Mouse (Mus musculus) hindbrain, embryonic 14.5 days (tissue): Measurements from ENCODE around the gene Flnb. TPM values are rescaled to one million over a fixed set of nuclear protein-coding genes. Genes with fewer than 3 reads are reported as not detected.

ENCODE experiments used
- ATAC-seq: fragments of 200-750 bp; cut with Nextera tagmentation; 2 replicates; pipeline ENCODE4 v1.8.0; 2017; ENCODE audit warnings: moderate number of reproducible peaks, mild to moderate bottlenecking, moderate TSS enrichment, moderate library complexity; ENCODE audit not compliant: low FRiP score
- DNase-seq: peaks from one replicate; pipeline ENCODE4 v3.0.0-alpha.2; 2015; ENCODE audit warnings: low spot score
- H3K27ac ChIP-seq: fragments of 300-500 bp; sonication (generic); 2 replicates; pipeline ENCODE4 v1.5.1; 2014; ENCODE audit warnings: mild to moderate bottlenecking, moderate library complexity
- H3K27me3 ChIP-seq: fragments of 300-500 bp; sonication (generic); 2 replicates; pipeline ENCODE4 v1.6.1; 2014; ENCODE audit warnings: mild to moderate bottlenecking, low read length, mixed read lengths; ENCODE audit not compliant: control insufficient read depth, insufficient read depth
- H3K36me3 ChIP-seq: fragments of 300-500 bp; sonication (generic); replicated peaks from 2 replicates; pipeline ENCODE4 v1.6.1; 2014; ENCODE audit not compliant: control insufficient read depth, insufficient read depth
- H3K4me1 ChIP-seq: fragments of 300-500 bp; sonication (generic); replicated peaks from 2 replicates; pipeline ENCODE4 v1.6.1; 2014; ENCODE audit warnings: antibody characterized with exemption, low read length, mixed read lengths; ENCODE audit not compliant: control insufficient read depth, insufficient read depth
- H3K4me2 ChIP-seq: fragments of 300-500 bp; sonication (generic); replicated peaks from 2 replicates; pipeline ENCODE4 v1.6.1; 2014; ENCODE audit warnings: mild to moderate bottlenecking, moderate library complexity
- H3K4me3 ChIP-seq: fragments of 300-500 bp; sonication (generic); replicated peaks from 2 replicates; pipeline ENCODE4 v1.5.1; 2014; ENCODE audit warnings: mild to moderate bottlenecking, low read length
- H3K9ac ChIP-seq: fragments of 300-500 bp; sonication (generic); 2 replicates; pipeline ENCODE4 v1.6.1; 2014
- H3K9me3 ChIP-seq: fragments of 300-500 bp; sonication (generic); 2 replicates; pipeline ENCODE4 v1.6.1; 2016; ENCODE audit warnings: low read length; ENCODE audit not compliant: control insufficient read depth
- WGBS: fragments of 180-500 bp; shearing (Covaris S2); extraction: QIAGEN DNeasy Blood & Tissue Kit; methylation state at CpG from one replicate; pipeline ENCODE4 v1.1.7; 2014; 5-methylcytosine and 5-hydroxymethylcytosine counted together
- polyA plus RNA-seq: library from polyadenylated mRNA; unstranded; fragments of >200 nt; fragmentation: Nextera tagmentation; extraction: Ambion mirVana; gene quantifications from 2 replicates; pipeline ENCODE4 v1.2.1, GENCODE M21; 2014

The Flnb gene
- polyA plus RNA-seq, 1 experiment from 2014 or later: 9.0 TPM

DNA sequence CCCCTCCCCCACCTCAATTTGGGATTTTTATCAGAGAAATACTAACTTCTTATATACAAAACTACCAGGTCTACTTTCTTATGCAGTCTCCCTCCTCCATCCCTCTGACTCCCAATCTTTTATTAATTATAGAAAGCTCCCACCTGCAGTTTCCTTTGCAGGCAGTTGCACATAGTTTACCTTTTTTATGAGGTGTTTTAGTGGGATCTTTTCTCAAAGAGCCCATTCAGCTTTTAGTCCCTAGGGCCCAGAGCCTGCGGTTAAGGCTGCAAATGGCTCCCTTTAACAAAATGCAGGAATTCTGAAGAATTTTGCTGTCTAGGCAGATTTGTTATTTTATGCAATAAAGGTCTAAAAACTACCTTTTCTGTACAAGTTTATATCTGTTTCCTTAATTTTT is 78.9 kb downstream of the Flnb start:
- peaks cover 65% of the 10 kb centered on the region for H3K36me3 ChIP-seq
- DNase-seq: no peak
- H3K27ac ChIP-seq: no peak overlapping the region

DNA sequence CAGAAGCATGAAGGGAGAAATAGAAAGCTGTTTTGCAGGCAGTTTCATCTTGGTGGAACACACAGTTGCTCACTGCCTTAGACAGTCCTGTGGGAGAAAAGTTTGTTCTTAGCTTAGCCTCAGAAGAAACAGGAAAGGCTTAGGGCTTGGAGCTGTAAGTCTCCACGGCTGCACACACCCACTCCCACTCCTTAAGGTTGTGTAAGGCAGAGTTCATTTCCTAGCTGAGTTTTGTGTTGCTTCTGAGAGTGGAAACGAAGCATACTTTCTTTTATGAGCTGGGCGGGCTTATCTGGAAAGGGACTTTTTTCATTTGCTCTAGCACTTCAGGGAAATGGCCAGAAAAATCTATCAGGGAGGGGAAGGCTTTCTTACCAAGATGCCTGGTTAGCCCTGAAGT is 82.2 kb downstream of the Flnb start:
- Histone ChIP-seq H3K9me3 (no peaks in the 10 kb centered on the region), H3K27me3 (no peaks in the 10 kb centered on the region), H3K36me3 (peaks cover 44% of the 10 kb centered on the region), H3K4me3 (no peak overlapping the region), H3K27ac (no peak overlapping the region), H3K4me1 (peaks cover 9% of the 10 kb centered on the region; the same call in 1 of the 2 replicates), H3K4me2 (no peak overlapping the region), H3K9ac (no peak overlapping the region)
- DNase-seq (no peak), ATAC-seq (no peak)
- 82% methylated on average over 3 of the region's 3 CpGs for WGBS

More for the DNA sequence above, 78.9 kb downstream of the Flnb start:
- peaks cover 7% of the 10 kb centered on the region; the same call in 1 of the 2 replicates for H3K4me1 ChIP-seq
- WGBS: 92% methylated on average over 1 of the region's 1 CpGs
- no peaks in the 10 kb centered on the region for H3K27me3 ChIP-seq
- no peak for ATAC-seq
- H3K9me3 ChIP-seq: no peaks in the 10 kb centered on the region
- H3K9ac ChIP-seq: no peak overlapping the region
- H3K4me3 ChIP-seq: no peak overlapping the region
- no peak overlapping the region for H3K4me2 ChIP-seq

DNA sequence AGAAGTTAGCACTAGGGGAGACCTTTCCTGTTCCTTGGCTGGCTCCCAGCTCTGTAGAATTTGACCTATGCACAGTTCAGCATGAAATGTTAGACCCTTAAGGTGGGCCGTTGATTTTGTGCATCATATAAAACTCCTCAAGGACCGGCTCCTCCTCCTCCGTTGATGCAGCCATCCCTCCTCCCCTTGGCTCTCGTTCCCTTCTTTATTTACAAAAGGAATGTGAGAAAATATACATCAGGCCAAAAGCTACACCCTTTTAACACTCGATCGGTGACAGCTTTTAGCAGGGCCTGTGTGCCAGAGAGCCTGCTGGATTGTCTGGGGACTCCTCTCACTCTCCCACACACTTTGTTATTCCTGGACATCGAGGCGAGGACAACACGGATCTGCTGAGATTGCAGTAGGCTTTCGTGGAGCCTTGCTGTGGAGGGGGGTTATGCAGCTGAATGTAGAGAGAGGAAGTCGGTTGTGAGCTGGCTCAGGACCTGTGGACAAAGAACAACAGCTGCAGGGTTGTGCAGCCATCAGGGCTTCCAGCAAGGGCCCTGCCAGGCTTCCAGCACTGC is 82.8 kb downstream of the Flnb start:
- Histone ChIP-seq H3K36me3 (peaks cover 47% of the 10 kb centered on the region), H3K4me1 (peaks cover 9% of the 10 kb centered on the region; the same call in 1 of the 2 replicates), H3K4me3 (no peak overlapping the region), H3K27ac (peak overlapping the region; percentile 27), H3K9ac (no peak overlapping the region), H3K9me3 (no peaks in the 10 kb centered on the region), H3K27me3 (no peaks in the 10 kb centered on the region), H3K4me2 (no peak overlapping the region)
- ATAC-seq: no peak
- DNase-seq: no peak
- WGBS: 61% methylated on average over 11 of the region's 11 CpGs

DNA sequence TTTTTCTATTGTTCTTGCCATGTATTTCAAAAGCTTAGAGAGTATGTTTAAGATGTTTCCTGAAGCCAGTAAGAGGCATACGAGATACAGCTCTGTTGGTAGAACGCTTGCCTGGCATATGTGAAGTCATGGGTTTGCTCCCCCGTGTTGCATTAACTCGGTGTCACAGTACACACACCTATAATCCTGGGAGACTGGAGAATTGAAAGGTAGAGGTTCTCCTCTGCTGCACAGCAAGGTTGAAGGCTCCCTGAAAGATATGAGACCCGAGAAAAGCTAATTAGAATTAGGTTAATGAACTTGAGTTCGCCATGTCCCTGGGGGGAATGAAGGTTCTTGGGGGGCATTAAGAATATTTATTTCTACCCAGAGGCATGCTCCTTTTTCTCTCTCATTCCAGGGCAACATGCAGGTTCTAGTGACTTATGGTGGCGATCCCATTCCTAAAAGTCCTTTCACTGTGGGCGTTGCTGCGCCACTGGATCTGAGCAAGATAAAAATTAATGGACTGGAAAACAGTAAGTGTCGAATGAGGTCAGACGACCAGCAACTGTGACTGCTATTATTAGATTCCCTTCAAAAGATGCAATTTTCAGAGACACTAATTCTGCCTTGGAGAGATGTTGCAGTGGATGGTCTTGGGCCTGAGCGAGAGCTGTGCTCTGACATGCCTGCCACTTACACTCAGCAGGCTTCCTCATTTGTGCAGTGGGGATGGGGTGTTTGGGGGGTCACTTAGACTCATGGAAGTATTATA is 83.9 kb downstream of the Flnb start:
- Histone ChIP-seq H3K27ac (peak overlapping the region; percentile 27), H3K4me3 (no peak overlapping the region), H3K36me3 (peaks cover 49% of the 10 kb centered on the region), H3K4me1 (peaks cover 9% of the 10 kb centered on the region; the same call in 1 of the 2 replicates), H3K27me3 (no peaks in the 10 kb centered on the region), H3K9me3 (no peaks in the 10 kb centered on the region), H3K9ac (no peak overlapping the region), H3K4me2 (no peak overlapping the region)
- 70% methylated on average over 12 of the region's 12 CpGs for WGBS
- ATAC-seq: peak; percentile 76
- DNase-seq: no peak

DNA sequence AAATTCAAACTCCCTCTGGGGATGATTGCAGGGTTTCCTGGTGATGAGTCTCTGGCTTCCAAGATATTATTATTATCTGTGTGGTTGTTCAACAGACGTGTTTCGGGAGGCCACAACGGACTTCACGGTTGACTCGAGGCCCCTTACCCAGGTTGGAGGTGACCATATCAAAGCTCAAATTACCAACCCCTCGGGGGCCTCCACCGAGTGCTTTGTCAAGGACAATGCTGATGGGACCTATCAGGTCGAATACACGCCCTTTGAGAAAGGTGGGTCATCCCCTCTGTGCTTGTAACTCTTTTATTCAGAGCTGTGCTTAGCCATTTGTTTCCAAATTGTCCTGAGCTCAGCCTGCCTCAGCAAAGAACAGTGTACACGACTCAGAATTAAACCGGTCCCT is 89.3 kb downstream of the Flnb start:
- WGBS: 81% methylated on average over 11 of the region's 11 CpGs

DNA sequence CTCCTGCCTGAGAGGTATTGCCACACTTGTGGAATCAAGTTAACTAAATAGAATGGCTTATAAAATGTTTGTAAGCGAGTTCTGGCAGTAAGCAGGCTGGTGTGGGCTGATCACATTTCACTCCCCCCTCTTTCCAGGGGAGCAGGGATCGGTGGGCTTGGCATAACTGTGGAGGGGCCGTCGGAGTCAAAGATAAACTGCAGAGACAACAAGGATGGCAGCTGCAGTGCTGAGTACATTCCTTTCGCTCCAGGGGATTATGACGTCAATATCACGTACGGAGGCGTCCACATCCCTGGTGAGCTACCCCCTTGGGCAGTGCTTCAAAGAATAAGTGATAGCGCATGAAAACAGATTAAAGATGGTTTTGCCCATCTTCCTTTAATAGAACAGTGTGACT is 91.7 kb downstream of the Flnb start:
- Histone ChIP-seq H3K9ac (no peak overlapping the region), H3K36me3 (peaks cover 73% of the 10 kb centered on the region), H3K4me3 (no peak overlapping the region), H3K27me3 (no peaks in the 10 kb centered on the region), H3K4me1 (no peaks in the 10 kb centered on the region), H3K9me3 (no peaks in the 10 kb centered on the region), H3K4me2 (no peak overlapping the region), H3K27ac (no peak overlapping the region)
- ATAC-seq (no peak), DNase-seq (no peak)
- 81% methylated on average over 10 of the region's 10 CpGs for WGBS

More for the DNA sequence above, 89.3 kb downstream of the Flnb start:
- no peak overlapping the region for H3K9ac ChIP-seq
- H3K4me2 ChIP-seq: no peak overlapping the region
- no peak overlapping the region for H3K27ac ChIP-seq
- no peak for ATAC-seq
- H3K36me3 ChIP-seq: peaks cover 63% of the 10 kb centered on the region
- H3K27me3 ChIP-seq: no peaks in the 10 kb centered on the region
- no peaks in the 10 kb centered on the region for H3K9me3 ChIP-seq
- no peak overlapping the region for H3K4me3 ChIP-seq
- no peak for DNase-seq
- H3K4me1 ChIP-seq: no peaks in the 10 kb centered on the region

DNA sequence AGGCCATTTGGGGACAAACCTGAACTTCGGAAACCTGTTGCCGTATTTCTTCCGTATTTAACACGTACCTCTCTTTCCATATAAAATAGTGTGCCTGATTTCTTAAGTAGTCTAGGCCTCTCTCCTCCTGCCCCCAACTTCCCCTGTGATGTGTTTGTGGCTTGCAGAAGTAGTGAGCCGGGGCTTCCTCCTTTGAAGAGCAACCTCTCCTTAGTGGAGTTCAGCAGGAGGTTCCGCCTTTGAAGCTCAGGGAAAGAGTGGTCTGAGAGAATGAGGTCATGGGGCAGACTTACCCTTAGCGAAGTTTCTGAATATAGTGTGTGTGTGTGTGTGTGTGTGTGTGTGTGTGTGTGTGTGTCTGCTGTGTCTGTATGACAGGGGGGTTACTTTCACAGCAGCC is 96.1 kb downstream of the Flnb start:
- no peaks in the 10 kb centered on the region for H3K9me3 ChIP-seq
- H3K4me3 ChIP-seq: no peak overlapping the region
- no peak overlapping the region for H3K4me2 ChIP-seq
- DNase-seq (no peak), ATAC-seq (no peak)
- WGBS: 75% methylated on average over 7 of the region's 7 CpGs
- no peak overlapping the region for H3K27ac ChIP-seq
- H3K27me3 ChIP-seq: no peaks in the 10 kb centered on the region
- no peaks in the 10 kb centered on the region for H3K4me1 ChIP-seq
- peaks cover 79% of the 10 kb centered on the region for H3K36me3 ChIP-seq
- no peak overlapping the region for H3K9ac ChIP-seq

DNA sequence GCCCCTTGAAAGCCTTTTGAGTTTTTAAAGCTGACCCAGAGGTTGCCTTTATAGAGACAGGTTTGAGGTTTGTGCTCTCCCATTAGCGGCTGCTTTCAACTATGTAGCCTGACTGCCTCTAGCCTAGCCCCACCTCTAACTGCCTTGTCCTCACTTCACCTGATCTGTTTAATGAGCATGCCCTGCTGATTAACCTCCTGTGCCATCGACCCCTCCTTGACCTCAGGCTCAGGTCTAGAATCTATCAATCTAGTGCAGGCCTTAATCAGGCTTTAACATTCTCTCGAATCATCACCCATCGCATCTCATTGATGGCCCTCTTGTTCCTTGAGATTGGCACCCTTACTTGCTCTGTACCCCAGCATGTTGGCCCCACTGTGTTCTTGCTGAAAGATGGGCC is 96.7 kb downstream of the Flnb start:
- no peaks in the 10 kb centered on the region for H3K4me1 ChIP-seq
- ATAC-seq: no peak

DNA sequence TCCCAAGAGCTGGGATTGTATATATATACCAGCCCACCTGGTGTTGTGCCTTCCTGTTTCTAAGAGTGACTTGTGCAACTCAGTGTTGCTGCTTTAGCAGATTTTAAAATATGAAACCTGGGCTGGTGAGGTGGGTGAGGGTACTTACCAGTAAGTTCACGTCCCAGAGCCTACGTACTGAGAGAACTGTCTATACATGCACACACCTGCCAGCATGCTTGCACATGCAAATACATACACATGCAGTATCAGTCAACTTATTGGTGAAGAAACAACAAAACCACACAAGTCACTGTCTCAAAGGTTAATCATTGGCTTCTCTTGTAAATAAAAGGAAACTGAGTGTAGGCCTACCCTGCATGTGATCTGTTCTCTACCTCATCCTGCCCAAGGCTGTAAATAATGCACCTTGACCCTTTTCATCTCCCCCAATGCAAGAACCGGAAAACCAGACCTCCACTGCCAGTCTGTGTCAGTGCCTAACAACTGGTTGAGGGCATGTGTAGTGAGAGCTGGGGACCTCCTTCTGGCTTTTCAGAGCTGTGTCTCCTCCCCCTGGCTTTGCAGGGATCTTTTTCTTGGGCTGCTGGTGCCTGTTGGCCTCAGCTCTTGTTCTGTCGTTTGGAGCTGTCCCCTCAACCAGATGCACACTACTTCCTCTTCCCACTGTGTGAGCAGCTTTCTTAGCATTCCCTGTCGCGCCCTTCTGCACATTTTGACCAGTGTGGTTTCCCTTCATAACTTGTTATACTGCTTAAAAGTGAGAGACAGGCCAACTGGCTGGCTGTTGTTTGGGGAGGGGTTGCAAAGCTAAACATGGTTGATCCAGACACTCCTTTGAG is 100.6 kb downstream of the Flnb start:
- Histone ChIP-seq H3K36me3 (peaks cover 89% of the 10 kb centered on the region), H3K27me3 (no peaks in the 10 kb centered on the region), H3K4me3 (no peak overlapping the region), H3K9me3 (no peaks in the 10 kb centered on the region), H3K9ac (no peak overlapping the region), H3K4me2 (no peak overlapping the region), H3K4me1 (no peaks in the 10 kb centered on the region), H3K27ac (no peak overlapping the region)
- WGBS: 79% methylated on average over 6 of the region's 6 CpGs
- no peak for ATAC-seq
- no peak for DNase-seq

More for the DNA sequence above, 96.7 kb downstream of the Flnb start:
- DNase-seq: no peak
- no peak overlapping the region for H3K4me3 ChIP-seq
- H3K27me3 ChIP-seq: no peaks in the 10 kb centered on the region
- no peak overlapping the region for H3K27ac ChIP-seq
- no peak overlapping the region for H3K4me2 ChIP-seq
- H3K36me3 ChIP-seq: peaks cover 80% of the 10 kb centered on the region
- H3K9me3 ChIP-seq: no peaks in the 10 kb centered on the region
- no peak overlapping the region for H3K9ac ChIP-seq
- WGBS: 84% methylated on average over 4 of the region's 4 CpGs
